Mouse (Mus musculus): ENCODE measurements around the gene Dennd6b. TPM values are rescaled to one million over a fixed set of nuclear protein-coding genes. Genes with fewer than 3 reads are reported as not detected.

Gene Dennd6b
- polyA plus RNA-seq, 1 experiment, result 6.6 TPM

GRCm38 (mm10) chr15:89180081-89180541, 16.2 kb downstream of the Dennd6b start:
- H3K79me2 ChIP-seq (ENCODE audit: control insufficient read depth, insufficient read depth), result peaks cover 49% of the 10 kb centered on the region
- peak overlapping the region; percentile 96 for H3K4me2 ChIP-seq (ENCODE audit: low read depth)
- TF ChIP-seq MYOG (IDR thresholded peaks at IDR 0.05; ENCODE audit: control insufficient read depth in 1 of 3, insufficient read depth in 1 of 3, insufficient read length in 2 of 3, low read depth in 2 of 3) (peak in 1 of 3 experiments; percentile 24), SRF (IDR thresholded peaks at IDR 0.05; ENCODE audit: control insufficient read depth, insufficient read length, low read depth) (no peak), USF1 (IDR thresholded peaks at IDR 0.05; ENCODE audit: low read depth) (no peak)
- H3K27me3 ChIP-seq (ENCODE audit: control insufficient read depth, insufficient read depth, insufficient read length), result no peaks in the 10 kb centered on the region
- peak overlapping the region; percentile 63 for H3ac ChIP-seq (ENCODE audit: control insufficient read depth, insufficient read length)
- H3K36me3 ChIP-seq (ENCODE audit: control insufficient read depth, insufficient read depth), result no peaks in the 10 kb centered on the region
- peak overlapping the region; percentile 65 for H3K4me3 ChIP-seq

- Histone ChIP-seq H3K36me3 (ENCODE audit: control insufficient read depth, insufficient read depth) (no peaks in the 10 kb centered on the region), H3K4me3 (peak overlapping the region; percentile 65), H3K79me2 (ENCODE audit: control insufficient read depth, insufficient read depth) (peaks cover 54% of the 10 kb centered on the region), H3K4me2 (ENCODE audit: low read depth) (peak overlapping the region; percentile 96), H3ac (ENCODE audit: control insufficient read depth, insufficient read length) (peak overlapping the region; percentile 63), H3K27me3 (ENCODE audit: control insufficient read depth, insufficient read depth, insufficient read length) (no peaks in the 10 kb centered on the region)
- no peak for TF ChIP-seq MYOD1 (IDR thresholded peaks at IDR 0.05; ENCODE audit: control insufficient read depth in 1 of 3, insufficient read length in 2 of 3, low read depth in 2 of 3)
- peak; percentile 1 for TF ChIP-seq POLR2AphosphoS2 (IDR thresholded peaks at IDR 0.05; ENCODE audit: insufficient read length, low read depth)
- TF ChIP-seq MYOG (IDR thresholded peaks at IDR 0.05; ENCODE audit: control insufficient read depth in 1 of 3, insufficient read depth in 1 of 3, insufficient read length in 2 of 3, low read depth in 2 of 3), result no peak
Observed at GRCm38 (mm10) chr15:89179630-89179964, 16.7 kb downstream of the Dennd6b start.

- TF ChIP-seq POLR2A (IDR thresholded peaks at IDR 0.05; ENCODE audit: insufficient read length, low read depth), result peak; percentile 82
- no peak for TF ChIP-seq MYOD1 (IDR thresholded peaks at IDR 0.05; ENCODE audit: control insufficient read depth in 1 of 3, insufficient read length in 2 of 3, low read depth in 2 of 3)
- no peak for TF ChIP-seq USF1 (IDR thresholded peaks at IDR 0.05; ENCODE audit: low read depth)
- TF ChIP-seq MAX (IDR thresholded peaks at IDR 0.05; ENCODE audit: low read depth), result no peak
- no peak for TF ChIP-seq TCF12 (IDR thresholded peaks at IDR 0.05; ENCODE audit: insufficient read depth, poor library complexity, severe bottlenecking)
- TF ChIP-seq SRF (IDR thresholded peaks at IDR 0.05; ENCODE audit: control insufficient read depth, insufficient read length, low read depth), result no peak
- no peak for TF ChIP-seq CEBPB (IDR thresholded peaks at IDR 0.05; ENCODE audit: insufficient read depth, poor library complexity, severe bottlenecking)
- TF ChIP-seq REST (IDR thresholded peaks at IDR 0.05; ENCODE audit: insufficient read depth, insufficient read length), result no peak
- TF ChIP-seq MYOG (IDR thresholded peaks at IDR 0.05; ENCODE audit: control insufficient read depth in 1 of 3, insufficient read depth in 1 of 3, insufficient read length in 2 of 3, low read depth in 2 of 3), result no peak
- TF ChIP-seq E2F4 (IDR thresholded peaks at IDR 0.05; ENCODE audit: insufficient read depth), result no peak
- TF ChIP-seq POLR2AphosphoS2 (IDR thresholded peaks at IDR 0.05; ENCODE audit: insufficient read length, low read depth), result peak; percentile 75
- no peak for TF ChIP-seq TCF3 (IDR thresholded peaks at IDR 0.05; ENCODE audit: insufficient read length, low read depth)
- Histone ChIP-seq H3K4me2 (ENCODE audit: low read depth) (peak overlapping the region; percentile 96), H3K79me2 (ENCODE audit: control insufficient read depth, insufficient read depth) (peaks cover 59% of the 10 kb centered on the region), H3K27me3 (ENCODE audit: control insufficient read depth, insufficient read depth, insufficient read length) (no peaks in the 10 kb centered on the region), H3ac (ENCODE audit: control insufficient read depth, insufficient read length) (peak overlapping the region; percentile 63), H3K4me3 (peak overlapping the region; percentile 65), H3K36me3 (ENCODE audit: control insufficient read depth, insufficient read depth) (no peaks in the 10 kb centered on the region)
Observed at GRCm38 (mm10) chr15:89178954-89179629, 17.2 kb downstream of the Dennd6b start.

GRCm38 (mm10) chr15:89178260-89178860, 17.9 kb downstream of the Dennd6b start:
- peak overlapping the region; percentile 65 for H3K4me3 ChIP-seq
- no peak overlapping the region for H3ac ChIP-seq (ENCODE audit: control insufficient read depth, insufficient read length)
- H3K27me3 ChIP-seq (ENCODE audit: control insufficient read depth, insufficient read depth, insufficient read length), result no peaks in the 10 kb centered on the region
- H3K36me3 ChIP-seq (ENCODE audit: control insufficient read depth, insufficient read depth), result no peaks in the 10 kb centered on the region
- peaks cover 66% of the 10 kb centered on the region for H3K79me2 ChIP-seq (ENCODE audit: control insufficient read depth, insufficient read depth)
- TF ChIP-seq MYOD1 (IDR thresholded peaks at IDR 0.05; ENCODE audit: control insufficient read depth in 1 of 3, insufficient read length in 2 of 3, low read depth in 2 of 3) (no peak), POLR2AphosphoS2 (IDR thresholded peaks at IDR 0.05; ENCODE audit: insufficient read length, low read depth) (peak; percentile 37)
- H3K4me2 ChIP-seq (ENCODE audit: low read depth), result peak overlapping the region; percentile 96

- Histone ChIP-seq H3K79me2 (ENCODE audit: control insufficient read depth, insufficient read depth) (peaks cover 72% of the 10 kb centered on the region), H3K27me3 (ENCODE audit: control insufficient read depth, insufficient read depth, insufficient read length) (no peaks in the 10 kb centered on the region), H3K4me3 (peak overlapping the region; percentile 65), H3K4me2 (ENCODE audit: low read depth) (peak overlapping the region; percentile 96), H3ac (ENCODE audit: control insufficient read depth, insufficient read length) (no peak overlapping the region), H3K36me3 (ENCODE audit: control insufficient read depth, insufficient read depth) (no peaks in the 10 kb centered on the region)
- TF ChIP-seq POLR2AphosphoS2 (IDR thresholded peaks at IDR 0.05; ENCODE audit: insufficient read length, low read depth) (no peak), REST (IDR thresholded peaks at IDR 0.05; ENCODE audit: insufficient read depth, insufficient read length) (no peak), CEBPB (IDR thresholded peaks at IDR 0.05; ENCODE audit: insufficient read depth, poor library complexity, severe bottlenecking) (0 out of 2 replicates have a peak, but pooled peaks have one; percentile 33), POLR2A (IDR thresholded peaks at IDR 0.05; ENCODE audit: insufficient read length, low read depth) (peak; percentile 49)
Observed at GRCm38 (mm10) chr15:89177576-89178259, 18.6 kb downstream of the Dennd6b start.
